Mouse (Mus musculus): Measurements from ENCODE around the gene Prdm4. TPM values are rescaled to one million over a fixed set of nuclear protein-coding genes. Genes with fewer than 3 reads are reported as not detected.

Gene Prdm4
- total and polyA plus RNA-seq, 3 experiments, result 19.0 to 27.9 (median 23.2) TPM

GRCm38 (mm10) chr10:85956871-85957419 lies 40.0 kb upstream of the Prdm4 start:
- H3K4me1 ChIP-seq (ENCODE audit: control insufficient read depth in 1 of 2, insufficient read depth in 2 of 2), result peaks cover 13 to 43% of the 10 kb centered on the region in 2 experiments
- H3K79me2 ChIP-seq (replicated peaks; ENCODE audit: control insufficient read depth, extremely low read depth, insufficient read depth, poor library complexity, severe bottlenecking), result peaks cover 32% of the 10 kb centered on the region
- TF ChIP-seq TBP (conservative IDR thresholded peaks at IDR 0.05; ENCODE audit: low read depth, low read length) (no peak), IRF4 (IDR thresholded peaks at IDR 0.05; ENCODE audit: low read depth, low read length) (peak; percentile 26; the same call in 1 of the 2 replicates), MXI1 (IDR thresholded peaks at IDR 0.05; ENCODE audit: low read depth, low read length) (peak; percentile 10; the same call in 1 of the 2 replicates)
- DNase-seq (ENCODE audit: extremely low read depth), result peak; percentile 31
- peak overlapping the region; percentile 89 for H3K9ac ChIP-seq (ENCODE audit: insufficient read depth, low read depth)
- peak overlapping the region; percentile 98 for H3K4me2 ChIP-seq (ENCODE audit: insufficient read depth, low read depth, poor library complexity, severe bottlenecking)
- in situ Hi-C loops (cut with MboI; ENCODE audit: low pct_ligation_motif_present, low pct_unique_long_range_greater_than_20kb, low sequenced_read_pairs) (loop anchor here (25.0 kb wide), 1 partner anchor 505 kb away; no protein-coding TSS in a partner anchor), dilution Hi-C loops (cut with MboI; ENCODE audit: extremely low pct_ligation_motif_present, extremely low pct_unique_long_range_greater_than_20kb, low sequenced_read_pairs) (no loop called here)
- no peaks in the 10 kb centered on the region for H3K9me3 ChIP-seq (replicated peaks; ENCODE audit: low read length)
- H3K27ac ChIP-seq (ENCODE audit: insufficient read depth, low read depth), result peak overlapping the region; percentile 37; the same call in 1 of the 2 replicates
- H3K27me3 ChIP-seq (replicated peaks), result no peaks in the 10 kb centered on the region
- peak overlapping the region; percentile 73 to 100 (median 99) for H3K4me3 ChIP-seq (replicated peaks in 1 of 3; ENCODE audit: low read depth in 2 of 3, low read length in 2 of 3, poor library complexity in 1 of 3)
- H3K36me3 ChIP-seq (replicated peaks in 1 of 2; ENCODE audit: control insufficient read depth in 1 of 2, insufficient read depth in 1 of 2, low read length in 1 of 2), result peaks cover 26 to 33% of the 10 kb centered on the region in 2 experiments

GRCm38 (mm10) chr10:85954429-85954828 lies 37.5 kb upstream of the Prdm4 start:
- H3K9me3 ChIP-seq (replicated peaks; ENCODE audit: low read length), result no peaks in the 10 kb centered on the region
- no peak for TF ChIP-seq JUND (conservative IDR thresholded peaks at IDR 0.05; ENCODE audit: low read depth, low read length)
- TF ChIP-seq CTCF (conservative IDR thresholded peaks at IDR 0.05 in 1 of 2, IDR thresholded peaks at IDR 0.05 in 1 of 2; ENCODE audit: low read depth in 2 of 2, low read length in 2 of 2), result no peak
- TF ChIP-seq NRF1 (IDR thresholded peaks at IDR 0.05; ENCODE audit: low read depth, low read length), result no peak
- no peak for TF ChIP-seq ZC3H11A (IDR thresholded peaks at IDR 0.05; ENCODE audit: low read depth, low read length)
- no peak for TF ChIP-seq BHLHE40 (IDR thresholded peaks at IDR 0.05; ENCODE audit: low read depth, low read length)
- TF ChIP-seq GABPA (IDR thresholded peaks at IDR 0.05; ENCODE audit: insufficient replicate concordance, low read depth, low read length), result no peak
- no peak for TF ChIP-seq CHD1 (IDR thresholded peaks at IDR 0.05; ENCODE audit: low read depth, low read length)
- TF ChIP-seq RCOR1 (conservative IDR thresholded peaks at IDR 0.05; ENCODE audit: low read depth, low read length), result no peak
- TF ChIP-seq E2F4 (IDR thresholded peaks at IDR 0.05; ENCODE audit: insufficient replicate concordance, low read depth, low read length), result no peak
- no peak for TF ChIP-seq HCFC1 (IDR thresholded peaks at IDR 0.05; ENCODE audit: low read depth, low read length)
- no peak for TF ChIP-seq MEF2A (IDR thresholded peaks at IDR 0.05; ENCODE audit: borderline replicate concordance, low read depth, low read length)
- no peak for TF ChIP-seq SMC3 (IDR thresholded peaks at IDR 0.05; ENCODE audit: low read depth, low read length)
- no peak for TF ChIP-seq RAD21 (IDR thresholded peaks at IDR 0.05; ENCODE audit: low read depth, low read length)
- TF ChIP-seq JUN (IDR thresholded peaks at IDR 0.05; ENCODE audit: insufficient read depth, low read depth, low read length), result no peak
- no peak for TF ChIP-seq MYC (IDR thresholded peaks at IDR 0.05; ENCODE audit: low read depth, low read length)
- peaks cover 35% of the 10 kb centered on the region for H3K79me2 ChIP-seq (replicated peaks; ENCODE audit: control insufficient read depth, extremely low read depth, insufficient read depth, poor library complexity, severe bottlenecking)
- H3K4me2 ChIP-seq (ENCODE audit: insufficient read depth, low read depth, poor library complexity, severe bottlenecking), result no peak overlapping the region
- in situ Hi-C loops (cut with MboI; ENCODE audit: low pct_ligation_motif_present, low pct_unique_long_range_greater_than_20kb, low sequenced_read_pairs) (loop anchor here (25.0 kb wide), 1 partner anchor 508 kb away; no protein-coding TSS in a partner anchor), dilution Hi-C loops (cut with MboI; ENCODE audit: extremely low pct_ligation_motif_present, extremely low pct_unique_long_range_greater_than_20kb, low sequenced_read_pairs) (no loop called here)
- H3K4me3 ChIP-seq (replicated peaks in 1 of 3; ENCODE audit: low read depth in 2 of 3, low read length in 2 of 3, poor library complexity in 1 of 3), result no peak overlapping the region
- no peaks in the 10 kb centered on the region for H3K27me3 ChIP-seq (replicated peaks)
- DNase-seq (ENCODE audit: extremely low read depth), result no peak
- H3K36me3 ChIP-seq (replicated peaks in 1 of 2; ENCODE audit: control insufficient read depth in 1 of 2, insufficient read depth in 1 of 2, low read length in 1 of 2), result peaks cover 42 to 57% of the 10 kb centered on the region in 2 experiments
- peaks cover 13 to 60% of the 10 kb centered on the region in 2 experiments for H3K4me1 ChIP-seq (ENCODE audit: control insufficient read depth in 1 of 2, insufficient read depth in 2 of 2)
- no peak overlapping the region for H3K9ac ChIP-seq (ENCODE audit: insufficient read depth, low read depth)
- no peak overlapping the region for H3K27ac ChIP-seq (ENCODE audit: insufficient read depth, low read depth)
